Mouse (Mus musculus) myocyte (in vitro differentiated cells): ENCODE measurements at regions not wholly inside any gene's neighbourhood (a gene's known extent, or its start where the extent isn't known, plus 50 kb on each side); places are given as distances from the start of the nearest gene placed in this dataset.

Experiments used
- MAX ChIP-seq: IDR thresholded peaks from one replicate; pipeline ENCODE4 v1.6.1; 2011; ENCODE audit warnings: low read depth, mild to moderate bottlenecking, control low read depth
- POLR2A ChIP-seq: IDR thresholded peaks from one replicate; pipeline ENCODE4 v1.6.1; 2011; ENCODE audit warnings: low read depth, mild to moderate bottlenecking, control low read depth, moderate library complexity; ENCODE audit not compliant: insufficient read length

- TF ChIP-seq POLR2A (no peak), MAX (no peak)
These were observed 129.9 kb downstream of the Vrk1 start for GRCm38 (mm10) chr12:106139927-106140326.
